Mouse (Mus musculus) C2C12 (cell line): ENCODE results near the gene Ryr3. TPM values are rescaled to one million over a fixed set of nuclear protein-coding genes. Genes with fewer than 3 reads are reported as not detected.

Experiments used
- H3K27me3 ChIP-seq: one replicate; pipeline ENCODE4 v1.6.1; 2011; ENCODE audit not compliant: control insufficient read depth, insufficient read depth, insufficient read length
- H3K36me3 ChIP-seq: one replicate; pipeline ENCODE4 v1.6.1; 2011; ENCODE audit not compliant: control insufficient read depth, insufficient read depth
- H3K4me3 ChIP-seq: one replicate; pipeline ENCODE4 v1.5.1; 2011; ENCODE audit warnings: mild to moderate bottlenecking, control low read depth; ENCODE audit not compliant: poor library complexity, insufficient read depth, severe bottlenecking
- H3K79me2 ChIP-seq: one replicate; pipeline ENCODE4 v1.6.1; 2011; ENCODE audit not compliant: control insufficient read depth, insufficient read depth
- H3K79me3 ChIP-seq: one replicate; pipeline ENCODE4 v1.6.1; 2011; ENCODE audit warnings: low read depth, control low read depth
- H3ac ChIP-seq: one replicate; pipeline ENCODE3; 2011; ENCODE audit warnings: low read depth; ENCODE audit not compliant: control insufficient read depth, insufficient read length
- CEBPB ChIP-seq: IDR thresholded peaks from one replicate; pipeline ENCODE4 v1.6.1; 2011; ENCODE audit warnings: low read depth, mild to moderate bottlenecking, control low read depth, moderate library complexity
- CTCF ChIP-seq: IDR thresholded peaks from one replicate; pipeline ENCODE4 v1.5.1; 2011; ENCODE audit not compliant: control insufficient read depth, insufficient read depth, insufficient read length
- FOSL1 ChIP-seq: IDR thresholded peaks from one replicate; pipeline ENCODE4 v1.8.0; 2011; ENCODE audit warnings: mild to moderate bottlenecking, low read length; ENCODE audit not compliant: poor library complexity, insufficient read depth, severe bottlenecking
- MAX ChIP-seq: IDR thresholded peaks from one replicate; pipeline ENCODE4 v1.6.1; 2011; ENCODE audit warnings: mild to moderate bottlenecking, control low read depth
- MYOD1 ChIP-seq: IDR thresholded peaks from one replicate; pipeline ENCODE4 v1.6.1; 2011; ENCODE audit warnings: low read depth; ENCODE audit not compliant: control insufficient read depth, insufficient read length
- MYOG ChIP-seq: IDR thresholded peaks from one replicate; pipeline ENCODE4 v1.6.1; 2011; ENCODE audit not compliant: control insufficient read depth, insufficient read length; ENCODE audit errors: extremely low read depth
- USF1 ChIP-seq: IDR thresholded peaks from one replicate; pipeline ENCODE4 v1.6.1; 2011; ENCODE audit warnings: low read depth, mild to moderate bottlenecking, control low read depth, moderate library complexity
- long read RNA-seq, 2 experiments: library from polyadenylated mRNA; unstranded; transcript quantifications; one replicate each; pipeline ENCODE4 v2.0.0; 2019 to 2020
- polyA plus RNA-seq: library from polyadenylated mRNA; unstranded; fragments of >200 nt; fragmentation: generic; extraction: Trizol; gene quantifications from one replicate; pipeline ENCODE4 v1.2.1, GENCODE M21; 2012; ENCODE audit warnings: missing spikeins

Ryr3 gene
- 1.6 TPM for polyA plus RNA-seq
- long read RNA-seq, experiment 1, partial matches to known transcripts: 1 of 3 reads
- long read RNA-seq, experiment 1, other reads (novel, unspliced or antisense): 1 of 3 reads
- long read RNA-seq, experiment 2, partial matches to known transcripts: 0 of 1 reads
- long read RNA-seq, experiment 2, other reads (novel, unspliced or antisense): 1 of 1 reads

GRCm38 (mm10) chr2:113216746-113217461 is at the start of gene Ryr3:
TSS of gene Ryr3 (minus strand) at chr2:113217096.
- no peaks in the 10 kb centered on the region for H3K79me2 ChIP-seq
- H3K36me3 ChIP-seq: no peaks in the 10 kb centered on the region
- peak within 1 kb of the TSS; percentile 21 for H3K4me3 ChIP-seq
- TF ChIP-seq MYOG (no peak), FOSL1 (no peak), CTCF (peak; percentile 71), MYOD1 (no peak)
- H3ac ChIP-seq: peak within 1 kb of the TSS; percentile 81
- H3K79me3 ChIP-seq: no peaks in the 10 kb centered on the region
- H3K27me3 ChIP-seq: no peaks in the 10 kb centered on the region

- Histone ChIP-seq H3K79me3 (no peaks in the 10 kb centered on the region), H3K27me3 (no peaks in the 10 kb centered on the region), H3ac (no peak overlapping the region), H3K4me3 (no peak overlapping the region), H3K36me3 (no peaks in the 10 kb centered on the region), H3K79me2 (no peaks in the 10 kb centered on the region)
- TF ChIP-seq USF1 (no peak), CEBPB (no peak), MYOD1 (no peak), FOSL1 (no peak), MYOG (no peak), CTCF (no peak), MAX (no peak)
These were observed 22.0 kb upstream of the Ryr3 start for GRCm38 (mm10) chr2:113238871-113239270.

DNA sequence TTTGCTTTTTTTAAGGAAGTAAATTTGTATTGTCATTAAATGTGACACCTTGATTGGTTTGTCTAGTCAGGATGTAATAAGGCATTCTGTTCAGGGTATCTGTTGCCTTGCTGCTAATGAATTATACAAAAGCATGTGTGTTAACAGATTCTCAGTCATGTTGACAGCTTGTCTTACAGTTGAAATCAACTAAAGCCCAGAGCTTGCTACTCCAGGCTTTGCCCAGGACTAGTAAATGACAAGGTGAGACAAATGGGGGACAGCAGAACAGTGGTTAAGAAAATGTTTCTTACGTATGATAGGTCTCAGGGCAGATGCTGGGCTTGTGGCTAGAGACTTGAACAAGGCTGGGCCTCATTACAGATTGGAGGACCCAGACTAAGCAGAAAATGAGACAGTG is 20.1 kb upstream of the Ryr3 start:
- TF ChIP-seq MYOD1 (no peak), MAX (no peak), USF1 (no peak), MYOG (no peak), CEBPB (no peak), FOSL1 (no peak), CTCF (no peak)
- H3K4me3 ChIP-seq: no peak overlapping the region
- no peak overlapping the region for H3ac ChIP-seq
- H3K36me3 ChIP-seq: no peaks in the 10 kb centered on the region
- H3K79me3 ChIP-seq: no peaks in the 10 kb centered on the region
- H3K27me3 ChIP-seq: no peaks in the 10 kb centered on the region
- no peaks in the 10 kb centered on the region for H3K79me2 ChIP-seq

GRCm38 (mm10) chr2:113234559-113234958 is 17.7 kb upstream of the Ryr3 start:
- no peaks in the 10 kb centered on the region for H3K36me3 ChIP-seq
- no peak overlapping the region for H3K4me3 ChIP-seq
- H3K27me3 ChIP-seq: no peaks in the 10 kb centered on the region
- TF ChIP-seq MYOD1 (no peak), MAX (no peak), CTCF (no peak), FOSL1 (no peak), MYOG (no peak), USF1 (no peak), CEBPB (no peak)
- H3K79me2 ChIP-seq: no peaks in the 10 kb centered on the region
- H3ac ChIP-seq: no peak overlapping the region
- no peaks in the 10 kb centered on the region for H3K79me3 ChIP-seq

GRCm38 (mm10) chr2:113233356-113233755 is 16.5 kb upstream of the Ryr3 start:
- Histone ChIP-seq H3K79me2 (no peaks in the 10 kb centered on the region), H3K27me3 (no peaks in the 10 kb centered on the region), H3K4me3 (no peak overlapping the region), H3K36me3 (no peaks in the 10 kb centered on the region), H3ac (no peak overlapping the region), H3K79me3 (no peaks in the 10 kb centered on the region)
- TF ChIP-seq CEBPB: no peak
- TF ChIP-seq MYOG: no peak
- TF ChIP-seq USF1: no peak
- no peak for TF ChIP-seq MYOD1
- no peak for TF ChIP-seq MAX
- no peak for TF ChIP-seq CTCF
- TF ChIP-seq FOSL1: no peak
